Mouse (Mus musculus) hematopoietic stem cell, adult 5-6 weeks (primary cell): ENCODE measurements around the gene Tex19.1. TPM values are rescaled to one million over a fixed set of nuclear protein-coding genes. Genes with fewer than 3 reads are reported as not detected.
A peak's percentile ranks its signal among the peaks of the same experiment; 100 is the strongest.

Source experiments
- ATAC-seq, 2 experiments: fragments of 125-278 bp in 1 of 2; replicated peaks in 1 of 2; 2 replicates each; pipeline ENCODE4 v1.8.0; 2016 to 2017; ENCODE audit warnings: inconsistent platforms in 2 of 2, mild to moderate bottlenecking in 2 of 2, moderate number of reproducible peaks in 2 of 2, low read depth in 1 of 2, moderate TSS enrichment in 1 of 2; ENCODE audit not compliant: low FRiP score in 2 of 2, poor library complexity in 2 of 2, severe bottlenecking in 2 of 2, insufficient read depth in 1 of 2, low TSS enrichment in 1 of 2
- total RNA-seq: library from RNA; stranded (forward); fragments of 172-1452, 232-1000 nt; gene quantifications from 2 replicates; pipeline ENCODE4 v1.2.3, GENCODE M21; 2017

Gene Tex19.1
- total RNA-seq, 1 experiment from 2014 or later: not detected

DNA sequence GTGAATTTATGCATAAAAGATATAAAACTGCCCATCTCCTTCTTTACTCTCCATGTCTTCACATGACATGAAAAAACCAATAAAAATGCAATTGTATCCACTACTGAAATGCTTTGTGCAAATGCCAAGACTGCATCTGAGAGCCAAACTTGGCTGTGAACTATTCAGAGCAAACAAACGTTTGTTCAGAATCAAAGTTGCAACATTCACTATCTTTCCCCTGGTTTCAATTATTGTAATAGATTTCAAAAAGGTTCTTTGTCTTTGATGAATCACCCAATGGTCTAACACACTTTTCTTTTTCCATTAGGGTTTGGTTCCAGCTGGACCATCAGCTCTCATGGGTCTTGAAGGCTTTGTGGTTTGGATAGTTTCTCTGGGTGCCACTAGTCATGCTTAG is 16.3 kb upstream of the Tex19.1 start:
- no peak for ATAC-seq

GRCm38 (mm10) chr11:121134600-121134999 is 11.3 kb upstream of the Tex19.1 start:
- no peak for ATAC-seq

- no peak for ATAC-seq
Measured at GRCm38 (mm10) chr11:121137682-121138081, 8.3 kb upstream of the Tex19.1 start.

- no peak for ATAC-seq
Measured at GRCm38 (mm10) chr11:121138732-121139131, 7.2 kb upstream of the Tex19.1 start.

GRCm38 (mm10) chr11:121143325-121144015 is 2.5 kb upstream of the Tex19.1 start:
- ATAC-seq: no peak

DNA sequence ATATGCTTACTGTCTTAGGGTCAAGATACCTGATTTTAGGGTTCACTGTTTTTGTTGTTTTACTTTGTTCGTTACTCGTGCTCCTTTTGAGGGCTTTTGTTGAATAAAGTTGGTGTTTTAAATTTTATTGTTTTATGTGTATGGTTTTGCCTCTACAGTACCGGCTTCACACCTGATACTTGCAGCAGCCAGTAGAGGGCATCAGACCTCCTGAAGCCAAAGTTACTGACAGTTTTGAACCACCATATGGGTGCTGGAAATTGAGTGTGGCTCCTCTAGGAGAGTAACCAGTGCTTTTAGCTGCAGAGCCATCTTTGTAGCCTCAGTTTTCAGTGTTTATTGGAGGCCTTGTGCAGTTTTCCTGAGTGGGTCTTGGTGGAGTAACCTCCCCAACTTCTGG is 2.2 kb downstream of the Tex19.1 start:
- ATAC-seq: no peak

DNA sequence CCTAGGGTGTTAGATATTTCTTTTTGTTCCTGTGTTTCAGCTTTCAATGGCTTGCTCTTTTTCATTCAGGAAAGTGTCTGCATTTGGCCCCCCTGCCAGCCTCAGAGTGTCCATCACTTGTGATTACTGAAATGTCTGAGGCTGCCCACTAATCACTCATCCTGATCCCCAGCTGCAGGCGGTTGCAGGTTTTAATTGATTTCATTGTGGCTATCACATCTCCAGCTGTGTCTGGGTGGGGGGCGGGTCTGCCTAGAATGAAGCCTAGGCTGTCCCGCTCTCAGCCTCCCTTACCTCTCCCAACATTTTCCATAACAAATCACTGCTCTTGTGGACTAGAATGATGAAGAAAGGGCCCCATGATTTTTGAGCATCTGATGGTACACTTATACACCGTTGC is 8.3 kb downstream of the Tex19.1 start:
- no peak for ATAC-seq

- ATAC-seq: peak in 1 of 2 experiments; percentile 16; a peak in 1 of 4 replicates
Measured at GRCm38 (mm10) chr11:121156411-121156891, 10.5 kb downstream of the Tex19.1 start.

DNA sequence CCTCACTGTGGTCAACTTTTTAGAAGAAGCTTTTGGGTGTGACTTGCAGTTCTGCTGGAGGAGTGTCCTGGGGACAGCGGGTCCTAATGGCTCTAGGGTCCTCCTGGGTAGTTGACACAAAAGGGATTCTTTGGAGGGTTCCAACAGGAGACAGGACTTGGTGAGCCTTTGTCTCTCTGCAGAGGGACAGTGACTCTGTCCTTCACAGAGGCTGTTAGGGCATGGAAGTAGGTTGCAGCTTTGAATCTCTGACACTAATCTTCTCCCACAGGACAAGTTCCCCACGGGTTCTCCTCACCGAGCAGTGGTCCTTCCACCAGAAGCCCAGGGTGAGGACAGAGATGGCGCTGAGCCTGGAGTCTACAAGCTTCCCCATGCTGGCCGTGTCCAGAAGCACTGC is 14.0 kb downstream of the Tex19.1 start, which contains the start of gene Uts2r:
Uts2r (plus strand) TSS at position 301 of the 400 bp plus-strand sequence.
- ATAC-seq: no peak

DNA sequence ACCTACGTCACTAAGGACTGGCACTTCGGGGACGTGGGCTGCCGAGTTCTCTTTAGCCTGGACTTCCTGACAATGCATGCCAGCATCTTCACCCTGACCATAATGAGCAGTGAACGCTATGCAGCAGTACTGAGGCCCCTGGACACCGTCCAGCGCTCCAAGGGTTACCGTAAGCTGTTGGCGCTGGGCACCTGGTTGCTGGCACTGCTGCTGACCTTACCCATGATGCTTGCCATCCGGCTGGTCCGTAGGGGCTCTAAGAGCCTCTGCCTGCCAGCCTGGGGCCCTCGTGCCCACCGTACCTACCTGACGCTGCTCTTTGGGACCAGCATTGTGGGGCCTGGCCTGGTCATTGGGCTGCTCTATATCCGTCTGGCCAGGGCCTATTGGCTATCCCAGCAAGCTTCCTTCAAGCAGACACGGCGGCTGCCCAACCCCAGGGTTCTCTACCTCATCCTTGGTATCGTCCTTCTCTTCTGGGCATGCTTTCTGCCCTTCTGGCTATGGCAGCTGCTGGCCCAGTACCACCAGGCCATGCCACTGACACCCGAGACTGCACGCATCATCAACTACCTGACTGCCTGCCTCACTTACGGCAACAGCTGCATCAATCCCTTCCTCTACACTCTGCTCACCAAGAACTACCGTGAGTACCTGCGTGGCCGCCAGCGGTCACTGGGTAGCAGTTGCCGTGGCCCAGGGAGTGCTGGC is 14.8 kb downstream of the Tex19.1 start:
- no peak for ATAC-seq

DNA sequence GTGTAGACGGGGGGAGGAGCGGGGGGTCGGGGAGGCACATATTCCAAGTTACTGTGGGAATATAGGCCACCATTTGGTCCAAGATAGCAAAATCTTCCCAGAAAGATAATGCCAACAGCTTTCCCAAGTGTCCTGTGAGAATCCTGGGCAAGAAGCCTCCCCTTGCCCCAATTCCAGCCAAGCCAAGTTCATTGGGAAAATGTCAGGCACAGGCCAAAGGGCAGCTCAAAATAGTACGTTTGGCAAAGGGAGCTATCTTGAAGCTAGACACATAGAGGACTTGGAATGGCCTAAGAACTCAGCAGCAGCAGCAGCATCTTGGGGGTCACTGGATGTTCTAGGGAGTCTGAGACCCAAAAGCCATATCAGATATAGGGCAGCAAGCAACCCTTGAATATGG is 17.8 kb downstream of the Tex19.1 start:
- no peak for ATAC-seq

DNA sequence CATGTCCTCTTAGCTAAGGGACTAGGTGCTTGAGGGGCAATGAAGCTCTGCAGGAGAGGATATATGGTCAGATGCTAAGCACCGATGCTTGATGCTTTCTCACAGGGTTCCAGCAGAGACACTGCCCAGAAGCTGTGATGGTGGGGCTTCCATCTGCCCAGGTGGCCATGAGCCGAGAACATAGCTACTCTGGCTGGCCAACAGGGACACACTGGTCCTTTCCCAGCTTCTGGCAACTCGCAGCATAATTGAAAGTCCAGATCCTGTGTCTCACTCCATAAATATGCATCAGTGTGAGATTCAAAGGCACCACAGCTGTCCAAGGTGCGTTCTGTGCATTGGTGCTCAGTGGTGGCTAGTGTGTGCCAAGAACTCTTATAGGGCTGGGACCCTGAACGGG is 27.3 kb downstream of the Tex19.1 start:
- no peak for ATAC-seq

- no peak for ATAC-seq
Measured at GRCm38 (mm10) chr11:121174234-121174633, 28.3 kb downstream of the Tex19.1 start.

DNA sequence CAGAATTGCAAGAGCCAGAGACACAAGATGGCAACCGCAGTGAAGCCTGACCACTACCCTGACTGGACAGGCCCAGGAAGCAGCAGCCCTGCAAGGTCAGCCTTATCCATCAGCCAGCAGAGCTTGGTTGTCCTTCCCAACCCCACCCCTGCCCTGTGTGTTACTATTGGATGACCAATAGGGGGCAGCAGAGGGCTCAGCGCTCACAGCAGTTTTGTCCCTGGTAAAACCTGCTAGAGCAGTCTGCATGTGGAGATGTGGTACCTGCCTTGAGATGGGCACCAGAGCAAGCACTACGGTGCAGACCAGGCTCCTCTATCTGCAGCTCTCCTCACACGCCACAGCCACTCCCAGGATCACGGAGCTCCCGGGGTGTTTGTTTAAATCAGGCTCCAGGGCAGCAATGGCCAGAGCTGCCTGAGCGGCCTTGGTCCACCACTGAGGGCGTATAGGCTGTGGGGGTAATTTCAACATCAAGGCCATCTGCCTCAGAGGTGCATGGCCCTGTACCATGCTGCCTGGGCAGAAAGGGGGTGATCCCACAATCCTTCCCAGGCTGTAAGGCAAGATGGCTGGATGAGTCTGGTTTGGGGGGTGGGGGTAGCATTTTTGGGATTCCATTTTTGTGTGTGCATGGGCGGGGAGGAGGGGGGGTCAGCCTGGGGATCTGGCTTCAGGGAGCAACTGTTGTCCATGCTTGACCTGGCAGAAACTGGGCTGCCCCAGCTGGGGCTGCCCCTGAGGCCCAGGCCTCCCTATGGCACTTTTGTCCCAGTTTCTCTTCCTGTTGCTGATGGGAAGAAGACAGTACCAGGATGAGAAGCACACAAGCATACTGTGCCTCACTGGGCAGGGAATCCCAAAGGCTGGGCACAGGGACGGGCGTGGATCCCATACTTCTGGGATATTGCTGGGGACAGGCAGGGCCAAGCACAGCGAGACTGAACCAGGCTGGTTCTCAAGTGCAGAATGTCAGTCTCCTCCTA is 30.6 kb downstream of the Tex19.1 start:
- ATAC-seq: peak; percentile 68 to 75

- no peak for ATAC-seq
Measured at GRCm38 (mm10) chr11:121189681-121190080, 43.7 kb downstream of the Tex19.1 start.

- ATAC-seq: no peak
Measured at GRCm38 (mm10) chr11:121192742-121193141, 46.8 kb downstream of the Tex19.1 start.

DNA sequence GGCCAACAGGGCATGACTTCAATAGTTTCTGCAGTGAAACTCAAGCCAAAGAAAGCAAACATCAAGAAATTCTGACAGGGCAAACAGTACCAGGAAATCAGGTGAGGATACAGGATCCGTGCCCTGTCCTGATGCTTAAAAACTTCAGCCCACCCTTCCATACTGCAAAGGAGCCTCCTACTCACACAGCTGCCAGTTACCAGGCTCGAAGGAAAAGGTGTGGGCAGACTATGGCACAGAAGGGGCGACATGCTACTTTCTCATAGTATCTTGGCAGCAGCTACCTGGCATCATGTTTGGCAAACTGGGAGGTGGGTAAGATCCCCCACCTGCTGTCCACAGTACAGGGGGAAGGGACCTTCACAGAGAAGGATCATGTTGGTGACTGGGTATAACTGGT is 47.5 kb downstream of the Tex19.1 start:
- ATAC-seq: no peak
